Mouse (Mus musculus) ES-E14 (cell line): ENCODE results near the gene Cdan1.

Experiments used
- CHD2 ChIP-seq: IDR thresholded peaks from 2 replicates; pipeline ENCODE4 v1.6.1; 2014; ENCODE audit warnings: mild to moderate bottlenecking, low read depth, low read length, inconsistent platforms
- HCFC1 ChIP-seq: IDR thresholded peaks from 2 replicates; pipeline ENCODE4 v1.6.1; 2012; ENCODE audit warnings: low read length, inconsistent platforms, borderline replicate concordance; ENCODE audit not compliant: insufficient read depth
- MAFK ChIP-seq: IDR thresholded peaks from 2 replicates; pipeline ENCODE4 v1.6.1; 2014; ENCODE audit warnings: mild to moderate bottlenecking, low read depth, low read length, inconsistent platforms; ENCODE audit not compliant: insufficient read depth
- ZC3H11A ChIP-seq: IDR thresholded peaks from 2 replicates; pipeline ENCODE4 v1.6.1; 2012; ENCODE audit warnings: low read depth, mild to moderate bottlenecking, inconsistent platforms, low read length, borderline replicate concordance
- ZNF384 ChIP-seq: IDR thresholded peaks from 2 replicates; pipeline ENCODE4 v1.6.1; 2012; ENCODE audit warnings: low read depth, low read length, inconsistent platforms

- no peak for TF ChIP-seq ZNF384
- TF ChIP-seq HCFC1, result no peak
- no peak for TF ChIP-seq CHD2
- TF ChIP-seq ZC3H11A, result no peak
- no peak for TF ChIP-seq MAFK
Observed at GRCm38 (mm10) chr2:120720821-120721220, 129.1 kb downstream of the Cdan1 start.
